Mouse (Mus musculus) heart, embryonic 15.5 days (tissue): Measurements from ENCODE around the gene Wipf2. TPM values are rescaled to one million over a fixed set of nuclear protein-coding genes. Genes with fewer than 3 reads are reported as not detected.

Source experiments
- ATAC-seq: fragments of 200-750 bp; cut with Nextera tagmentation; replicated peaks from 2 replicates; pipeline ENCODE4 v1.8.0; 2017; ENCODE audit warnings: low read depth, moderate TSS enrichment; ENCODE audit not compliant: insufficient number of reproducible peaks, insufficient read depth, low FRiP score
- H3K27ac ChIP-seq: fragments of 300-500 bp; sonication (generic); 2 replicates; pipeline ENCODE4 v1.5.1; 2015; ENCODE audit warnings: mild to moderate bottlenecking, inconsistent platforms
- H3K27me3 ChIP-seq: fragments of 300-500 bp; sonication (generic); 2 replicates; pipeline ENCODE4 v1.6.1; 2015; ENCODE audit warnings: inconsistent platforms
- H3K36me3 ChIP-seq: fragments of 300-500 bp; sonication (generic); 2 replicates; pipeline ENCODE4 v1.6.1; 2015; ENCODE audit warnings: mild to moderate bottlenecking, inconsistent platforms
- H3K4me1 ChIP-seq: fragments of 300-500 bp; sonication (generic); replicated peaks from 2 replicates; pipeline ENCODE4 v1.6.1; 2015; ENCODE audit warnings: inconsistent platforms
- H3K4me2 ChIP-seq: fragments of 300-500 bp; sonication (generic); 2 replicates; pipeline ENCODE4 v1.6.1; 2015; ENCODE audit warnings: inconsistent platforms, mild to moderate bottlenecking, moderate library complexity
- H3K4me3 ChIP-seq: fragments of 300-500 bp; sonication (generic); 2 replicates; pipeline ENCODE4 v1.5.1; 2015; ENCODE audit warnings: mild to moderate bottlenecking, inconsistent platforms
- H3K9ac ChIP-seq: fragments of 300-500 bp; sonication (generic); 2 replicates; pipeline ENCODE4 v1.6.1; 2015; ENCODE audit warnings: mild to moderate bottlenecking, inconsistent platforms
- H3K9me3 ChIP-seq: fragments of 300-500 bp; sonication (generic); replicated peaks from 2 replicates; pipeline ENCODE4 v1.6.1; 2016; ENCODE audit warnings: inconsistent platforms
- WGBS: fragments of 180-500 bp; shearing (Covaris S2); methylation state at CpG from one replicate; pipeline ENCODE4 v1.1.7; 2015; ENCODE audit warnings: mixed read lengths; 5-methylcytosine and 5-hydroxymethylcytosine counted together
- polyA plus RNA-seq: library from polyadenylated mRNA; unstranded; fragments of >200 nt; fragmentation: Nextera tagmentation; extraction: Ambion mirVana; gene quantifications from 2 replicates; pipeline ENCODE4 v1.2.1, GENCODE M21; 2015

The Wipf2 gene
- polyA plus RNA-seq, 1 experiment from 2014 or later, result 2.2 TPM

DNA sequence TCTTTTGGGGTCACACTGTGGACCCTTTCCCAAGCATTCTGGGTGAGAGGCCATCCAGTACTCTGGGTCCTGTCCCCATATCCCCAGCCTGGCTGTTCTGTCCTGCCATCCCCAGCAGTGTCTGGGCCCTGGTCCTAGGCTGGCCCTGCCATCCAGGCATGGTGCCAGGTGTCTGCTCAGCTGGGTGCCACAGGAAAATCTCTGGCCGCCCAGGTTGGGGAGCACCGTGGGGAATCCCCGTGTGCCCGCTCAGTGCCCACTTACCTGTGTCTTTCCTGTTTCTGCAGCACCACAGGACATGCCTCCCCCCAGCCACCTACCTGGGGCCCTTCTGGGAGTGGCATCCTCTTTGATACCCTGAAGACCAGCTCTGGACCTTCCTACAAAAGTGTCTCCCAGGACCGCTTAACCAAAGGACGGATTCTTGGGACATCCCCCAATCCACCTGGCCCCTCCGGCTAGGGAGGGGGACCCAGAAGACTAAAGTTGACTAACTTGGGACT lies 86.6 kb downstream of the Wipf2 start:
- Histone ChIP-seq H3K4me2 (no peak overlapping the region), H3K27me3 (no peaks in the 10 kb centered on the region), H3K9ac (peak overlapping the region; percentile 53; the same call in 1 of the 2 replicates), H3K4me1 (peaks cover 94% of the 10 kb centered on the region), H3K27ac (peak overlapping the region; percentile 94), H3K36me3 (peaks cover 8% of the 10 kb centered on the region; the same call in 1 of the 2 replicates), H3K4me3 (no peak overlapping the region), H3K9me3 (no peaks in the 10 kb centered on the region)
- no peak for ATAC-seq
- 76% methylated on average over 7 of the region's 7 CpGs for WGBS

- Histone ChIP-seq H3K4me1 (peaks cover 94% of the 10 kb centered on the region), H3K27ac (peak overlapping the region; percentile 94), H3K27me3 (no peaks in the 10 kb centered on the region), H3K36me3 (peaks cover 8% of the 10 kb centered on the region; the same call in 1 of the 2 replicates), H3K4me3 (no peak overlapping the region), H3K4me2 (peak overlapping the region; percentile 0; the same call in 1 of the 2 replicates), H3K9ac (peak overlapping the region; percentile 53; the same call in 1 of the 2 replicates), H3K9me3 (no peaks in the 10 kb centered on the region)
- WGBS, result 80% methylated on average over 9 of the region's 9 CpGs
- ATAC-seq, result no peak
Measured at GRCm38 (mm10) chr11:98950484-98950883, 87.0 kb downstream of the Wipf2 start.

- peaks cover 8% of the 10 kb centered on the region; the same call in 1 of the 2 replicates for H3K36me3 ChIP-seq
- H3K4me1 ChIP-seq, result peaks cover 93% of the 10 kb centered on the region
- ATAC-seq, result peak; percentile 72
- H3K4me3 ChIP-seq, result peak overlapping the region; percentile 18; the same call in 1 of the 2 replicates
- H3K9me3 ChIP-seq, result no peaks in the 10 kb centered on the region
- no peaks in the 10 kb centered on the region for H3K27me3 ChIP-seq
- WGBS, result 26% methylated on average over 16 of the region's 16 CpGs
- peak overlapping the region; percentile 50 for H3K4me2 ChIP-seq
- peak overlapping the region; percentile 53 for H3K9ac ChIP-seq
- peak overlapping the region; percentile 94 for H3K27ac ChIP-seq
Measured at GRCm38 (mm10) chr11:98951026-98951906, 87.8 kb downstream of the Wipf2 start.

- Histone ChIP-seq H3K27ac (peak overlapping the region; percentile 94), H3K9ac (no peak overlapping the region), H3K4me3 (no peak overlapping the region), H3K9me3 (no peaks in the 10 kb centered on the region), H3K4me2 (no peak overlapping the region), H3K36me3 (peaks cover 10% of the 10 kb centered on the region; the same call in 1 of the 2 replicates), H3K4me1 (peaks cover 93% of the 10 kb centered on the region), H3K27me3 (no peaks in the 10 kb centered on the region)
- ATAC-seq, result no peak
- WGBS, result 72% methylated on average over 1 of the region's 1 CpGs
Measured at GRCm38 (mm10) chr11:98952111-98952510, 88.7 kb downstream of the Wipf2 start.

GRCm38 (mm10) chr11:98952736-98953135 lies 89.3 kb downstream of the Wipf2 start:
- H3K4me1 ChIP-seq, result peaks cover 89% of the 10 kb centered on the region
- no peaks in the 10 kb centered on the region for H3K9me3 ChIP-seq
- no peak overlapping the region for H3K4me3 ChIP-seq
- no peaks in the 10 kb centered on the region for H3K27me3 ChIP-seq
- H3K9ac ChIP-seq, result peak overlapping the region; percentile 3; the same call in 1 of the 2 replicates
- peak overlapping the region; percentile 94; the same call in 1 of the 2 replicates for H3K27ac ChIP-seq
- H3K36me3 ChIP-seq, result peaks cover 15% of the 10 kb centered on the region
- no peak overlapping the region for H3K4me2 ChIP-seq
- no peak for ATAC-seq
- 53% methylated on average over 2 of the region's 2 CpGs for WGBS

DNA sequence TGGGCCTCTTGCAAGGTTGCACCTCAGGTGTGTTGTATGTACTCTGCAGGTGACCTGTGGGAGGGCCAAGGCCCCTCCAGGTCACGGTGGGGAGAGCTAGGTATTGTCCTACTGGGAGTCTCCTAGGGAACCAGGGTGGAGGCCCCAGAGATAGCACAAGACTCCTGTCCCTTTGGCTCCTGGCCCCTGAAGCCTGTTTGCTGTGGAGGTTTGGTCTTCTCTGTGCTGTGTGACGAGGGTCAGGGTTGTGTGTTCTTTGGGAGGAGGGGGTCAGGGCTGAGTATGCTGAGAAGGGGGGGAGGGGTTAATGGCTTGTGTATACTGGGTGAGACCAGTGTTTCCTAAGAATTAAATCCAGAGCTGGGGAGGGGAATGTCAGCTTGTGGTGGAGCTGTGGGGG lies 89.9 kb downstream of the Wipf2 start:
- ATAC-seq, result no peak
- H3K27ac ChIP-seq, result peak overlapping the region; percentile 40; the same call in 1 of the 2 replicates
- WGBS, result 18% methylated on average over 2 of the region's 2 CpGs
- H3K4me1 ChIP-seq, result peaks cover 85% of the 10 kb centered on the region
- H3K4me3 ChIP-seq, result no peak overlapping the region
- H3K9me3 ChIP-seq, result no peaks in the 10 kb centered on the region
- no peaks in the 10 kb centered on the region for H3K27me3 ChIP-seq
- H3K36me3 ChIP-seq, result peaks cover 16% of the 10 kb centered on the region
- no peak overlapping the region for H3K4me2 ChIP-seq
- no peak overlapping the region for H3K9ac ChIP-seq

- peaks cover 82% of the 10 kb centered on the region for H3K4me1 ChIP-seq
- H3K4me3 ChIP-seq, result 0 out of 2 replicates have a peak overlapping the region, but pooled peaks have one; percentile 6
- ATAC-seq, result no peak
- no peaks in the 10 kb centered on the region for H3K27me3 ChIP-seq
- peak overlapping the region; percentile 48 for H3K4me2 ChIP-seq
- no peaks in the 10 kb centered on the region for H3K9me3 ChIP-seq
- H3K36me3 ChIP-seq, result peaks cover 16% of the 10 kb centered on the region
- H3K9ac ChIP-seq, result no peak overlapping the region
- peak overlapping the region; percentile 88 for H3K27ac ChIP-seq
- 18% methylated on average over 13 of the region's 13 CpGs for WGBS
Measured at GRCm38 (mm10) chr11:98953835-98954320, 90.4 kb downstream of the Wipf2 start.

DNA sequence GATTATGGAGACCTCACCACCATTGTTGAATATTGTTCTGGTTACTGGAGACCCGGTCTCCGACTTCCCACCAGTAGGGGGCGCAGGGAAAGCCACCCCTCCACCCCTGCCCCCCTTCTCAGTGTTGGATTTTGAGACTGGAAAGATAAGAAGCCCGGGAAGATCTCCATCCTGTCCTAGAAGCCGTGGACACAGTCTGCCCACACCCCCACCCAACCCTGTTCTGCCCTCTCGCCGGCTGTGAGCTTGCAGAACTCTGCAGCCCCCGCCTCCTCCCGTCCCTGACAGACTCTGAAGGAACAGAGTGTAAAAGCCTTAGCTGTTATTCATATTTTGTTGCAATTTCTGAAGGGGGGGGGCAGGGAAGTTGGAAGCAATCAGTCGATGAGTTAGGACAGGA lies 90.9 kb downstream of the Wipf2 start:
- Histone ChIP-seq H3K36me3 (peaks cover 16% of the 10 kb centered on the region), H3K27me3 (no peaks in the 10 kb centered on the region), H3K4me2 (peak overlapping the region; percentile 48), H3K4me1 (peaks cover 82% of the 10 kb centered on the region), H3K27ac (peak overlapping the region; percentile 88), H3K9ac (no peak overlapping the region), H3K9me3 (no peaks in the 10 kb centered on the region), H3K4me3 (0 out of 2 replicates have a peak overlapping the region, but pooled peaks have one; percentile 6)
- peak; percentile 37 for ATAC-seq
- 9% methylated on average over 10 of the region's 10 CpGs for WGBS

Other genes starting within 250 kb of the Wipf2 start
- 0.14 and 0.96 TPM in 2 replicates for gene Gm12355, start 238.0 kb upstream of the Wipf2 start, polyA plus RNA-seq
- not detected in 2 replicates for gene Gsdma3, start 237.3 kb upstream of the Wipf2 start, polyA plus RNA-seq
- not detected in 2 replicates for gene Gsdma2, start 216.9 kb upstream of the Wipf2 start, polyA plus RNA-seq
- not detected in 2 replicates for gene Gsdma, start 199.3 kb upstream of the Wipf2 start, polyA plus RNA-seq
- 141 and 177 TPM in 2 replicates for gene Psmd3, start 181.1 kb upstream of the Wipf2 start, polyA plus RNA-seq
- gene Csf3, start 162.4 kb upstream of the Wipf2 start, polyA plus RNA-seq, result not detected in 2 replicates
- 33.5 and 43.0 TPM in 2 replicates for gene Med24, start 134.2 kb upstream of the Wipf2 start, polyA plus RNA-seq
- gene Thra, start 123.0 kb upstream of the Wipf2 start, polyA plus RNA-seq, result 34.8 and 39.5 TPM in 2 replicates
- gene Nr1d1, start 88.3 kb upstream of the Wipf2 start, polyA plus RNA-seq, result 7.0 and 7.5 TPM in 2 replicates
- gene Msl1, start 68.1 kb upstream of the Wipf2 start, polyA plus RNA-seq, result 15.5 and 17.2 TPM in 2 replicates
- gene Casc3, start 58.7 kb upstream of the Wipf2 start, polyA plus RNA-seq, result 21.3 and 27.6 TPM in 2 replicates
- 0.71 and 1.5 TPM in 2 replicates for gene Rapgefl1, start 26.9 kb upstream of the Wipf2 start, polyA plus RNA-seq
- 14.2 and 20.4 TPM in 2 replicates for gene Cdc6, start 44.2 kb downstream of the Wipf2 start, polyA plus RNA-seq
- gene Rara, start 64.2 kb downstream of the Wipf2 start, polyA plus RNA-seq, result 26.2 and 31.0 TPM in 2 replicates
- 3.6 and 4.4 TPM in 2 replicates for gene Gjd3, start 119.4 kb downstream of the Wipf2 start, polyA plus RNA-seq
- gene Top2a, start 160.6 kb downstream of the Wipf2 start, polyA plus RNA-seq, result 149 and 159 TPM in 2 replicates
- 344 and 469 TPM in 2 replicates for gene Igfbp4, start 177.6 kb downstream of the Wipf2 start, polyA plus RNA-seq
- 0.08 and 0.27 TPM in 2 replicates for gene Tns4, start 225.7 kb downstream of the Wipf2 start, polyA plus RNA-seq